Mouse (Mus musculus) brain, embryonic 14.5 days (tissue): ENCODE results near the gene Abcc4.

Experiments
- CTCF ChIP-seq: fragments of 200-500 bp; IDR thresholded peaks from 2 replicates; pipeline ENCODE4 v1.5.1; 2012; ENCODE audit warnings: inconsistent platforms, mild to moderate bottlenecking, moderate library complexity, borderline replicate concordance; ENCODE audit not compliant: insufficient read depth, insufficient read length; ENCODE audit errors: extremely low read depth
- POLR2A ChIP-seq: fragments of 200-500 bp; IDR thresholded peaks from 2 replicates; pipeline ENCODE4 v1.6.1; 2012; ENCODE audit warnings: mild to moderate bottlenecking, inconsistent platforms, borderline replicate concordance; ENCODE audit not compliant: poor library complexity, insufficient read depth, insufficient read length, severe bottlenecking; ENCODE audit errors: extremely low read depth

DNA sequence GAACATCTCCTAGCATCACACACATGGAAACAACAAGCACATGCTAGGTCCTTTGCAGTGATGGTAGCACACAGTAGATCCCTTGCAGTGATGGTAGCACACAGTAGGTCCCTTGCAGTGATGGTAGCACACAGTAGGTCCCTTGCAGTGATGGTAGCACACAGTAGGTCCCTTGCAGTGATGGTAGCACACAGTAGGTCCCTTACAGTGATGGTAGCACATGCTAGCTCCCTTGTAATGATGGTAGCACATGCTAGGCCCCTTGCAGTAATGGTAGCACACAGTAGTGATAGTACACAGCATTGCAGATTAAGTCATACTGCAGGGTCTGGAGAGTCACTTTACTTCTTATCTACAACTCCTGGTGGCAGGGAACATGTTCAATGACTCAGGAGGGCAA lies 46.8 kb downstream of the Abcc4 start:
- TF ChIP-seq CTCF, result no peak
- TF ChIP-seq POLR2A, result no peak
